Mouse (Mus musculus): ENCODE measurements around the gene Pcca. TPM values are rescaled to one million over a fixed set of nuclear protein-coding genes. Genes with fewer than 3 reads are reported as not detected.

The Pcca gene
- total RNA-seq, 1 experiment = 12.3 TPM

GRCm38 (mm10) chr14:122730921-122731551 lies 196.9 kb downstream of the Pcca start:
- DNase-seq (ENCODE audit: low read depth, low spot score) = no peak
- no peak overlapping the region for H3K27ac ChIP-seq (ENCODE audit: insufficient read depth, low read depth, low read length, poor library complexity, severe bottlenecking)
- no peaks in the 10 kb centered on the region for H3K36me3 ChIP-seq (ENCODE audit: control insufficient read depth, insufficient read depth, low read length, poor library complexity, severe bottlenecking)
- H3K4me1 ChIP-seq (ENCODE audit: control insufficient read depth in 2 of 2, insufficient read depth in 2 of 2, low read length in 2 of 2, poor library complexity in 1 of 2) = no peaks in the 10 kb centered on the region
- no peaks in the 10 kb centered on the region for H3K9me3 ChIP-seq (ENCODE audit: control insufficient read depth, insufficient read depth, low read depth, low read length)
- TF ChIP-seq ZC3H11A (IDR thresholded peaks at IDR 0.05; ENCODE audit: borderline replicate concordance, low read depth, low read length) (no peak), CHD2 (IDR thresholded peaks at IDR 0.05; ENCODE audit: low read depth, low read length) (no peak), MAFK (IDR thresholded peaks at IDR 0.05; ENCODE audit: insufficient read depth, low read depth, low read length) (no peak), ZNF384 (IDR thresholded peaks at IDR 0.05; ENCODE audit: low read depth, low read length) (no peak)
- in situ Hi-C loops (cut with MboI; ENCODE audit: low sequenced_read_pairs in 2 of 2, unreplicated experiment in 2 of 2) = no loop called here
- H3K9ac ChIP-seq (ENCODE audit: insufficient read depth, low read depth, low read length, poor library complexity, severe bottlenecking) = no peak overlapping the region
- no peak overlapping the region for H3K4me3 ChIP-seq (ENCODE audit: insufficient read depth in 1 of 2, low read depth in 1 of 2, low read length in 2 of 2, poor library complexity in 1 of 2, severe bottlenecking in 1 of 2)

- DNase-seq (ENCODE audit: low read depth, low spot score) = no peak
- Histone ChIP-seq H3K27ac (ENCODE audit: insufficient read depth, low read depth, low read length, poor library complexity, severe bottlenecking) (no peak overlapping the region), H3K36me3 (ENCODE audit: control insufficient read depth, insufficient read depth, low read length, poor library complexity, severe bottlenecking) (no peaks in the 10 kb centered on the region), H3K9me3 (ENCODE audit: control insufficient read depth, insufficient read depth, low read depth, low read length) (no peaks in the 10 kb centered on the region), H3K4me1 (ENCODE audit: control insufficient read depth in 2 of 2, insufficient read depth in 2 of 2, low read length in 2 of 2, poor library complexity in 1 of 2) (no peaks in the 10 kb centered on the region), H3K9ac (ENCODE audit: insufficient read depth, low read depth, low read length, poor library complexity, severe bottlenecking) (no peak overlapping the region), H3K4me3 (ENCODE audit: insufficient read depth in 1 of 2, low read depth in 1 of 2, low read length in 2 of 2, poor library complexity in 1 of 2, severe bottlenecking in 1 of 2) (no peak overlapping the region)
- in situ Hi-C loops (cut with MboI; ENCODE audit: low sequenced_read_pairs in 2 of 2, unreplicated experiment in 2 of 2) = no loop called here
- no peak for TF ChIP-seq CHD2 (IDR thresholded peaks at IDR 0.05; ENCODE audit: low read depth, low read length)
- TF ChIP-seq ZNF384 (IDR thresholded peaks at IDR 0.05; ENCODE audit: low read depth, low read length) = no peak
- TF ChIP-seq MAFK (IDR thresholded peaks at IDR 0.05; ENCODE audit: insufficient read depth, low read depth, low read length) = no peak
- no peak for TF ChIP-seq HCFC1 (IDR thresholded peaks at IDR 0.05; ENCODE audit: borderline replicate concordance, insufficient read depth, low read length)
- no peak for TF ChIP-seq ZC3H11A (IDR thresholded peaks at IDR 0.05; ENCODE audit: borderline replicate concordance, low read depth, low read length)
Observed at GRCm38 (mm10) chr14:122736806-122737205, 202.7 kb downstream of the Pcca start.

GRCm38 (mm10) chr14:122747860-122748842 lies 214.0 kb downstream of the Pcca start:
- Histone ChIP-seq H3K9me3 (ENCODE audit: control insufficient read depth, insufficient read depth, low read depth, low read length) (no peaks in the 10 kb centered on the region), H3K4me1 (ENCODE audit: control insufficient read depth in 2 of 2, insufficient read depth in 2 of 2, low read length in 2 of 2, poor library complexity in 1 of 2) (no peaks in the 10 kb centered on the region), H3K4me3 (ENCODE audit: insufficient read depth in 1 of 2, low read depth in 1 of 2, low read length in 2 of 2, poor library complexity in 1 of 2, severe bottlenecking in 1 of 2) (no peak overlapping the region), H3K9ac (ENCODE audit: insufficient read depth, low read depth, low read length, poor library complexity, severe bottlenecking) (no peak overlapping the region), H3K36me3 (ENCODE audit: control insufficient read depth, insufficient read depth, low read length, poor library complexity, severe bottlenecking) (no peaks in the 10 kb centered on the region), H3K27ac (ENCODE audit: insufficient read depth, low read depth, low read length, poor library complexity, severe bottlenecking) (no peak overlapping the region)
- no peak for TF ChIP-seq MAFK (IDR thresholded peaks at IDR 0.05; ENCODE audit: insufficient read depth, low read depth, low read length)
- no peak for TF ChIP-seq ZNF384 (IDR thresholded peaks at IDR 0.05; ENCODE audit: low read depth, low read length)
- TF ChIP-seq HCFC1 (IDR thresholded peaks at IDR 0.05; ENCODE audit: borderline replicate concordance, insufficient read depth, low read length) = no peak
- TF ChIP-seq CHD2 (IDR thresholded peaks at IDR 0.05; ENCODE audit: low read depth, low read length) = no peak
- no peak for TF ChIP-seq ZC3H11A (IDR thresholded peaks at IDR 0.05; ENCODE audit: borderline replicate concordance, low read depth, low read length)
- in situ Hi-C loops (cut with MboI; ENCODE audit: low sequenced_read_pairs in 2 of 2, unreplicated experiment in 2 of 2) = no loop called here
- DNase-seq (ENCODE audit: low read depth, low spot score) = no peak

GRCm38 (mm10) chr14:122751552-122751951 lies 217.4 kb downstream of the Pcca start:
- no peaks in the 10 kb centered on the region for H3K4me1 ChIP-seq (ENCODE audit: control insufficient read depth in 2 of 2, insufficient read depth in 2 of 2, low read length in 2 of 2, poor library complexity in 1 of 2)
- H3K9me3 ChIP-seq (ENCODE audit: control insufficient read depth, insufficient read depth, low read depth, low read length) = no peaks in the 10 kb centered on the region
- no peak overlapping the region for H3K4me3 ChIP-seq (ENCODE audit: insufficient read depth in 1 of 2, low read depth in 1 of 2, low read length in 2 of 2, poor library complexity in 1 of 2, severe bottlenecking in 1 of 2)
- TF ChIP-seq ZC3H11A (IDR thresholded peaks at IDR 0.05; ENCODE audit: borderline replicate concordance, low read depth, low read length) (peak; percentile 42; the same call in 1 of the 2 replicates), MAFK (IDR thresholded peaks at IDR 0.05; ENCODE audit: insufficient read depth, low read depth, low read length) (no peak)
- in situ Hi-C loops (cut with MboI; ENCODE audit: low sequenced_read_pairs in 2 of 2, unreplicated experiment in 2 of 2) = no loop called here
- H3K36me3 ChIP-seq (ENCODE audit: control insufficient read depth, insufficient read depth, low read length, poor library complexity, severe bottlenecking) = no peaks in the 10 kb centered on the region
- DNase-seq (ENCODE audit: low read depth, low spot score) = peak; percentile 2
- H3K9ac ChIP-seq (ENCODE audit: insufficient read depth, low read depth, low read length, poor library complexity, severe bottlenecking) = no peak overlapping the region
- no peak overlapping the region for H3K27ac ChIP-seq (ENCODE audit: insufficient read depth, low read depth, low read length, poor library complexity, severe bottlenecking)

Measured in ES-E14 (cell line).